Mouse (Mus musculus) gastrocnemius, postnatal 4 days (tissue): ENCODE results near the gene Clec4n. TPM values are rescaled to one million over a fixed set of nuclear protein-coding genes. Genes with fewer than 3 reads are reported as not detected.
"Not testable (repeated sequence)": the region's sequence is repeated elsewhere in the genome, so short reads cannot be mapped to it uniquely, and the experiment has no call there.

Source experiments
- DNase-seq, 2 experiments: peaks; one replicate each; pipeline ENCODE4 v3.0.0; 2021 to 2022; ENCODE audit warnings: low spot score in 2 of 2, mixed read lengths in 2 of 2
- long read RNA-seq, 2 experiments: library from polyadenylated mRNA; stranded (forward); transcript quantifications; one replicate each; pipeline ENCODE4 v2.0.0; 2021
- total RNA-seq, 2 experiments: library from RNA; stranded (reverse); gene quantifications; 2 replicates each; pipeline ENCODE4 v1.2.3; 2021

The Clec4n gene
- 1 to 10 TPM; 1.3 to 1.6 TPM for total RNA-seq
- long read RNA-seq, experiment 1, partial matches to known transcripts: 0 of 2 reads
- long read RNA-seq, experiment 1, other reads (novel, unspliced or antisense): 0 of 2 reads
- long read RNA-seq, experiment 2, partial matches to known transcripts: 0 of 1 reads
- long read RNA-seq, experiment 2, other reads (novel, unspliced or antisense): 0 of 1 reads

GRCm38 (mm10) chr6:123229644-123230043 lies at the start of gene Clec4n:
Gene Clec4n, plus strand, starts transcription at chr6:123229843.
- DNase-seq: no peak

GRCm38 (mm10) chr6:123184862-123185261 lies 44.8 kb upstream of the Clec4n start:
- not testable (repeated sequence) for DNase-seq

- no peak for DNase-seq
These were observed 22.2 kb upstream of the Clec4n start for GRCm38 (mm10) chr6:123207187-123208076.

GRCm38 (mm10) chr6:123208077-123208439 lies 21.6 kb upstream of the Clec4n start:
- DNase-seq: not testable (repeated sequence)

GRCm38 (mm10) chr6:123211726-123212125 lies 17.9 kb upstream of the Clec4n start:
- DNase-seq: no peak

- DNase-seq: no peak
These were observed 2.0 kb upstream of the Clec4n start for GRCm38 (mm10) chr6:123227519-123228166.

- no peak for DNase-seq
These were observed 1.5 kb downstream of the Clec4n start for GRCm38 (mm10) chr6:123231149-123231548.

GRCm38 (mm10) chr6:123237582-123237981 lies 7.9 kb downstream of the Clec4n start:
- DNase-seq: no peak

GRCm38 (mm10) chr6:123244201-123244600 lies 14.6 kb downstream of the Clec4n start:
- no peak for DNase-seq

- not testable (repeated sequence) for DNase-seq
These were observed 19.2 kb downstream of the Clec4n start for GRCm38 (mm10) chr6:123248862-123249261.

- DNase-seq: no peak
These were observed 23.1 kb downstream of the Clec4n start for GRCm38 (mm10) chr6:123252735-123253134.

- no peak for DNase-seq
These were observed 29.3 kb downstream of the Clec4n start for GRCm38 (mm10) chr6:123258946-123259345.

GRCm38 (mm10) chr6:123259889-123260603 lies 30.4 kb downstream of the Clec4n start:
- DNase-seq: no peak

- no peak for DNase-seq
These were observed 31.2 kb downstream of the Clec4n start for GRCm38 (mm10) chr6:123260868-123261267.

- DNase-seq: no peak
These were observed 32.0 kb downstream of the Clec4n start, which contains the start of gene Clec4d for GRCm38 (mm10) chr6:123261555-123262161. Gene Clec4d, plus strand, starts transcription at chr6:123262111.

- no peak for DNase-seq
These were observed 34.6 kb downstream of the Clec4n start for GRCm38 (mm10) chr6:123264194-123264593.

- DNase-seq: no peak
These were observed 36.2 kb downstream of the Clec4n start for GRCm38 (mm10) chr6:123265809-123266208.

GRCm38 (mm10) chr6:123266945-123267344 lies 37.3 kb downstream of the Clec4n start:
- DNase-seq: no peak

GRCm38 (mm10) chr6:123279443-123279842 lies 49.8 kb downstream of the Clec4n start:
- no peak for DNase-seq

GRCm38 (mm10) chr6:123286311-123286710 lies 56.7 kb downstream of the Clec4n start:
- DNase-seq: no peak

- no peak for DNase-seq
These were observed 59.3 kb downstream of the Clec4n start for GRCm38 (mm10) chr6:123288931-123289330.
